Mouse (Mus musculus) B cell, adult 2 months (primary cell): ENCODE results near the gene Stk4.
"Not testable (repeated sequence)": the region's sequence is repeated elsewhere in the genome, so short reads cannot be mapped to it uniquely, and the experiment has no call there.

ENCODE experiments used
- DNase-seq, 2 experiments: peaks; one replicate each; pipeline ENCODE4 v3.0.0; 2022

Stk4 gene

DNA sequence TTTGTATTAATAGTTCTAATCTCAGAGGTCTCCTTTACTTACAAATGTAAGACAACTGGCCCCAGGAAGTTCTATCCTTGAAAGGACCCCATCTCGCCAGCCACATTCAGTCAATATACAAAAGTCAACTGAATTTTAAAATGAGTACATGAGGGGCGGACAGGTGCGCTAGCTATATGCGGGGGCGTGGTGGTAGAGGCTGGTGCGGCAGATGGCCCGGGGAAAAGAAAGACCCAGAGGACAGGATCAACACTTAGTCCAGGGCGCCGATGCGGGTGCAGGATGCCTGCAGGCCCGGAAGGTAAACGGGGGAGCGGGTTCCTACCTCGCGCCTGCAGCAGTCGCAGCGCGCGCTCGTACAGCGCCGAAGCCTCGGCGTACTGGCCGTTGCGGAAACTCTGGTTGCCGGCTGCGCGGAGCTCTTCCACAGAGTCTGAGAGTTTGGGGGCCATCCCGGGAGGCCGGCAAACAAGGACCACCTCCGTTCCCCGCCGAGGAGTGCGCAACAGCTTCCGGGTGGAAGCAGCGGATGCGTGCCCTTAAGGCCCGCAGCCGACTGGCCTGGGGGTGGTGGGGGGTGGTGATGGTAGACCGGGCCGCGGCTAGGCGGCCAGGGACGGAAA is at the start of gene Stk4:
Gene Stk4, plus strand, starts transcription at position 181 of the 623 bp plus-strand sequence.
- DNase-seq: no peak

DNA sequence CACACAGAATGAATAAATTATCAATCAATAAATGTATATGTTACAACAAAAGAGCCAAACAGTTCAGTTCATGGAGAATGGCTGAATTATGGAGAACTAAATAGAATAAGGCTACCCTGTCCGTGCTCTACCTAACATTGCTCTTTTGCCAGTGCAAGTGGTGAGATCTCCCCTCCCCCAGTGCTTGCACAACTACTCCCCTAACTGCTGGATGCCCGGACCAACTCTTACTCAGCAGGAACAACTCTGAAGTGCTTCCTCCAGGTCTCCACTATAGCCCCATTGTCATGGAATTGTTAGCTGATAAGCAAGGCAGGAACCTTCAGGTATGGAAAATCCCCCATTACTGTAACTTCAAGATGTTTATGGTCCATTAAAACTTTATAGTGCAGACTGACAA is 48.0 kb upstream of the Stk4 start:
- DNase-seq: no peak

DNA sequence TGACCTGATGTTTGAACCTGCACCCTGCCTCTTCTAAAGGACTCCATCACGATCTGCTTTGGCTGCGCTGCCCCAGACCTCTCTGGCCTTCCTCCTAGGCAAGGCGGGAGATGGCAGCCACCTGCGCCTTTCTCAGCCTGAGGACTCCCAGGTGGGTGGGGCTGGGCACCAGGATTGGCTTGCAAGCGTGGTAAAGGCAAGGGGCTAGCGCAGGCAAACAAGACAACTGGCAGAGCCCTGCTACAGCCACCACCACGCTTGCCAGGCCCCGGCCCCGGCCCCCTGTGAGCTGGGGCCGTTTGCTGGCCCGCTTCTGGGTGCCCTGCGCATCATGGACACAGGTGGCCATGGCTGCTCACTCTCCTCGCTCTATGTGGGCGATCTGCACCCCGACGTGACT is 45.0 kb upstream of the Stk4 start, which contains the start of gene Pabpc1l:
Gene Pabpc1l, plus strand, starts transcription at position 301 of the 400 bp plus-strand sequence.
- no peak for DNase-seq

DNA sequence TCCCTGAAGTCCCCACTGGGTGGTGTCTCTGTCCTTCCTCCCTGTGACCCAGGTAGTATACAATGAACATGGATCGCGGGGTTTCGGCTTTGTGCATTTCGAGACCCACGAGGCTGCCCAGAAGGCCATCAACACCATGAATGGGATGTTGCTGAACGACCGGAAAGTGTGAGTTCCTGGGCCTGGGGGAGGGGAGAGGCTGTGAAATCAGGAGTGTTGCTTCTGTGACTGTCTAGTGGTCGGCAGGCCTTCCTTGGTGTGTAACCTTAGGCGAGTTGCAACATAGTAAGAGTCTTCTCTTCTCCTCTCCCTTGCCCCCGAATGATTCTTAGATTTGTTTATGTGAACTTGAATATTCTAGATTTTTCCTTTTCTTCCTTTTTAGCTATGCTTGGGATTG is 39.0 kb upstream of the Stk4 start:
- DNase-seq: no peak

DNA sequence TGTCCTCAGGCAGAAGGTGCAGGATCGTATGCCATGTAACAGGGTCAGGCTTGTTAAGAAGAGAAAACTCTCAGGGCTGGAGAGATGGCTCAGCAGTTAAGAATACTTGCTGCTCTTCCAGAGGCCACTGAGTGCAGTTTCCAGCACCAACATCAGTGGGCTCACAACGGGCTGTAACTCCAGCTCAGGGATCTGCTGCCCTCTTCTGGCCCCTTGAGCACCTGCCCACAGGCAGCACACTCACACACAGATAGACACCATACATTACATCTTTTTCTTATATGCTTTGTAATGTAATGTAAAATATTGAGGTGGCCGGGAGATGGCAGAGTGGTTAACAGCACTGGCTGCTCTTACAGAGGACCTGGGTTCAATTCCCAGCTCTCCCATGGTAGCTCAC is 37.1 kb upstream of the Stk4 start:
- no peak for DNase-seq

DNA sequence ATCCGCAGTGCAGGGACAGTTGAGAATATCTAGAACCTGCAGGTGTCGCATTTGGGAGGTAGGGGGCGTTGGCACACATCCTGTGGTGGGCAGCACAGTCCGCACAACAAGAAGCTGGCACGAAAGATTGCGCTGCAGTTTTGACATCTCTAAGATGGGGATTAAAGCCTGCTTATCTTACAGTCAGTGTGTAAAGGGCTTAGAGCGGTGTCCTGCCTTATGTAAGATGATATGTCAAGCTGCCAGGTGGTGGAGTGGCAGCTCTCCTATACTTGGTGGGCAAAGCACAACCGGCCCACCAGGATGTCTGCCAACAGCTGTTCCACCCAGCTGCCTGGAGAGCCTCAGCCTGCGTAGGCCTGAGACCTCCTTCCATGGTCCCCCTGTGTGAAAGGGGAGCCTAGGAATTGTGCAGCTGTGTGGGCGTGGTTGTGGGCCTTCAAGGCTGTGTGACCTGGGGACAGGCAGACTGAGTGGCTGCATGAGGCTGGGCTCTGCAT is 33.6 kb upstream of the Stk4 start:
- DNase-seq: peak in 1 of 2 experiments; percentile 7

DNA sequence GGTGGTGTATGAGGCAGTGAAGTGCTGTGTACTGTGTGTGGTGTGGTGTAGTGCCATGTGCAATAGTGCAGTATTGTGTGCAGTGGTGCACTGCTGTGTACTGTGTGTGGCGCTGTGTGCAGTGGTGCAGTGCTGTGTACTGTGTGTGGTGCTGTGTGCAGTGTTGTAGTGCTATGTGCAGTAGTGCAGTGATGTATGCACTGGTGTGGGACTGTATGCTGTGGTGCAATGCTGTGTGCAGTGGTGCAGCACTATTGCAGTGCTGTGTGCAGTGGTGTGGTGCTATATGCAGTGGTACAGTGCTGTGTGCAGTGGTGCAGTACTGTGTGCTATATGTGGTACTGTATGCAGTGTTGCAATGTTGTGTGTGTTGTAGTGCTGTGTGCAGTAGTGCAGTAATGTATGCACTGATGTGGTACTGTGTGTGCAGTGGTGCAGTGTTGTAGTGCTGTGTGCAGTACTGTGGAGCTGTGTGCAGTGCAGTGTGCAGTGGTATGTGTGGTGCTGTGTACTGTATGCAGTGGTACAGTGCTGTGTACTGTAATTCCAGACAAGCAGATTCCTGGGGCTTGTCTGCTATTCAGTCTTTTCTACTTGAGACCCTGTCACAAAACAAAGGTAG is 31.6 kb upstream of the Stk4 start:
- no peak for DNase-seq

DNA sequence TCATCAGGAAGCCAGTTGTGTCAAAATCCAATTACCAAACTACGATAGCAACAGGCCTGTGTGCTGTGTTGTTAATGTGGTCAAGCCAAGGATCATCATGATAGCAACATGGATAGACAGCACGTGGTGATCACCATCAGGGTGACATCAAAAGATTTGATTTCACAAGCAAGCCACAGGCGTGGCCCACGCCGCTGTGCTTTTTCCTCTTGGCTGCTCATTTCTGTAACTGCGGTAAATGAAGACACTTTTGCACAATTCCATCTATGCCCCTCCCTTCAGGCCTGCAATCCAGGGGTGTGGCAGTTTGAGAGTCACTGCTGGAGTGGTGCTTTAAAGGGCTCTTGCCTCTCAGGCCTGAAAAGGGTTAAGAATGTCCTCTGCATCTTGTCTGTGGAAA is 29.2 kb upstream of the Stk4 start:
- no peak for DNase-seq

DNA sequence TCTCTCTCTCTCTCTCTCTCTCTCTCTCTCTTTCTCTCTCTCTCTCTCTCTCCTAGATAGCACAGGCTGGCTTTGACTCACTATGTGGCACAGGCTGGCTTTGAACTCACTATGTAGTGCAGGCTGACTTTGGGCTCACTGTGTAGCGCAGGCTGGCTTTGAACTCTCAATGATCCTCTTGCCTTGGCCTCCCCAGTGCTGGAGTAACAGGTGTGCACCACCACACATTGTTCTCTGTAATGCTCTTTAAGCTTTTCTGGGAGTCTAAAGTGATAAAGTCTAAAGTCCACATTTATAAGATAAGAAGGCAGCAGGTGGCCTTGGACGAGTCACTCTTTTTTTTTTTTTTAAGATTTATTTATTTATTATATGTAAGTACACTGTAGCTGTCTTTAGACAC is 28.6 kb upstream of the Stk4 start:
- no peak for DNase-seq

DNA sequence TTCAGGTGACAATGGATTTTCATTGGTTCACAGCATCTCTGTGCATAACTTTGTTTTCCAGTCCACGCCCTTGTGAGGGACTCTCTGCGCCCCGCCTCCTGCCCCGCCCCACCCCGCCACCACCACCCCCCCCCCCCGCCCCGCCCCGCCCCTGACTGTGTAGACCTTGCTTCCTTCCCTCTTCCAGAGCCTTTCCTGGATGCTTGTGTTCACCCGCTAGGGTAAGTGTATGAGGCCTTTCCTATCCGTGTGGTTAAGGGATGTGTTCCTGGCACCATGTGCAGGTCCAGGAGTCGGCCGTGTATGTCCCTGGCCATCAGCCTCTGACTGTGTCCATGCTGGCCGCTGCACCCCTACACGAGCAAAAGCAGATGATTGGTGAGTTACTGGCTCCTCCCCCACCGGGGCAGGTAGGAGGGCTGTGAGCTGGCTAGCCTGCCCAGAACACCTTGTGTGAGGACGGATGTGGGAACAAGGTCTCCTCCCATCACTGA is 22.9 kb upstream of the Stk4 start:
- peak; percentile 66 to 70 for DNase-seq

DNA sequence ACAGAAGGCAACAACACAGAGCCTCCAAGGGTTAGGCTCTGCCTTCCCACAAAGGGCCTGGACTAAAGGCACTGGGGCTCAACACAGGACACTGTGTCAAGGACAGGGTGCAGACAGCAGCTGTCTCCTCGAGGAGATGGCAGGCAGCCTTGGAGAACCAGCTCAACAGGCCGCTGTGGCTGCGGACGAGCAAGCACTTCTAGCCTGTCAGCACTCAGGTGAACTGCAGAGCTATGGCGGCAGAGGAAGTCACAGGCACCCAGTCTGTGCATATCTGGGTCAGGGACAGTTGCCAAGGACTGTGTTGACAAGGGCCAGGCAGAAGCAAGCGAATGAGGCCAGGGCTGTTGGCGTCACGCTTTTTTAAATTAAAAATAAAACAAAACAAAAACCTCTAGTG is 16.4 kb upstream of the Stk4 start:
- no peak for DNase-seq

DNA sequence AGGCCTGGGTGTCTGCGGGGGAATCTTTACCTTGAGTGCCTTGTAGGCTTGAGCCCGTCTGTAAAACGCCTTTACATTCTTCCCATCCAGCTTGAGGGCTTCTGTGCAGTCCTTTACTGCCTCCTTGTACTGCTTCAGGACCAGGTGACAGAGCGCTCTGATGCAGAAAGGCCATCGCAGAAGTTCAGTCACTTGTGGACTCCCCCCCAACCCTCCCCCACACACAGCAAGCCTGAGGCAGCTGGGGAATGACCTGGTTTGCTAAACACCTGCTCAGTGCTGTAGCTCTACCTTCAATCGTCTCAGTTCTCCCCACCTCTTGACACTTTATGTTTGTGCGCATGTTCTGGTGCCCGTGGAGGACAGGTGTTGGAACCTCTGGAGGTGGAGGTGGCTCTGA is 15.5 kb upstream of the Stk4 start:
- no peak for DNase-seq

DNA sequence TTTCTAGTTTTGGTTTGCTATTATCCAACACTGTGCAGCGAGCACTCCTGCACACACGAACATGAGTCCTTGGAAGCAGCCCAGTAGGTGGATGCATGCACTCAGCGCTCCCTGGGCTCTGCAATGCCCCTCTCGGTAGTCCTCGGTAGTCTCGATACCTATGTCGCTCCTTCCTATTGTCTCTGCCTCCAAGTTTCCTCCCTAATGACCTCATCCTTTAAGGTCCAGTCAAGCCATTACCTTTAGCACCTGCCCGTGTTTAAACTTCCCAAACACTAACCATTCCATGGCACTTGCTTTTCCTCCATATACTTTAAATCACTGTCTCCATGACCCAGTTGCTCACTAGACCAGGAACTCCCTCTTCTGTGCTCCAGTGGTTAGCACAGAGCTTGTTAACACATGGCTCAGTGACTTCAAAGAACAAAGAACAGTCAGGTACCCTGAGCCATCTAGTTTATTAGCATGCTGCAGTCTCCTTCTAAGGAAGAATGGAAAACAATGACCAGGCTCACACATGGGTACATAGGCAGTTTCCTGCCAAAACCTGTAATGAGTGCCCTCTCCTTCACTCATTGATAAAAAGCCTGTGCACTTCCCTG is 10.4 kb upstream of the Stk4 start:
- DNase-seq: no peak

DNA sequence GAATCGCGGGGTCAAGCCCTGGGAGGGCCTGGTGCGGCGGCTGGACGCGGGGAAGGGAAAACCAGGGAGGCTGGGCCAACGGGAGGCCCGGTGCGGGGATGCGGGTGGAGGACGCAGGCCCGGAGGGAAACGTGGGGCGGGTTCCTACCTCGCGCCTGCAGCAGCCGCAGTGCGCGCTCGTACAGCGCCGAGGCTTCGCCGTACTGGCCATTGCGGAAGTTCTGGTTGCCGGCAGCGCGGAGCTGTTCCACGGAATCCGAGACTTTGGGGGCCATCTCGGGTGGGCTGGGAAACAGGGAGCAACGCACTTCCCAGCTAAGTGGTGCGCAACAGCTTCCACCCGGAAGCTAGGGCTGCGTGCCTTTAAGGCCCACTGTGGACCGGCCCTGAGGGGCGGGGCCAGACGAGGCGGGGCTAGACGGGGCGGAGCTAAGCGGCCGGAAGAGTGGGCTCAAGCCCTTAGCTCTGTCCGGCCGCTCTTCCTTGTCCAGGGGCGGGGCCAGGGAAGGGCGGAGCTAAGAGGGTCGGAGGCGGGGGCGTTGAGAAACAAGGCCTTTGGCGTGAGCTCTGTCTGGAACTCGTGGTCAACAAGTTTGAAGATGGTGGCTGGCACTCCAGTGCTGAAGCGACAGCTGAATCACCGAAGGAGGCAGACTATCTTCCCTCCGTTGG is 779 bp downstream of the Stk4 start, which contains the start of gene Tomm34:
Gene Tomm34, minus strand, starts transcription at position 405 of the 672 bp plus-strand sequence.
- peak; percentile 90 to 91 for DNase-seq

DNA sequence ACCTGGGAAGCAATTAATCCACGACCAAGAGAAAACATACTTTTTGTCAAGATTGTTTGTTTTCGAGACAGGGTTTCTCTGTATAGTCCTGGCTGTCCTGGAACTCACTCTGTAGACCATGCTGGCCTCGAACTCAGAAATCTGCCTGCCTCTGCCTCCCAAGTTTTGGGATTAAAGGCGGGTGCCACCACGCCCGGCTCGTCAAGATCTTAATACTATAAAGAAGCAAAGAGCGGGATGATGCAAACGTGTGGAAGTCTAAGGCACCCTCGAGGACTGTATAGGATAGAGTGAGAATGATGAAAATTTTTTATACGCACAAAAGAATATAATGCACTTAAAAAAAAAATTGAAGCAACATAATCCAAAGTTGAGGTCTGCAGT is 1.3 kb downstream of the Stk4 start:
- not testable (repeated sequence) for DNase-seq

DNA sequence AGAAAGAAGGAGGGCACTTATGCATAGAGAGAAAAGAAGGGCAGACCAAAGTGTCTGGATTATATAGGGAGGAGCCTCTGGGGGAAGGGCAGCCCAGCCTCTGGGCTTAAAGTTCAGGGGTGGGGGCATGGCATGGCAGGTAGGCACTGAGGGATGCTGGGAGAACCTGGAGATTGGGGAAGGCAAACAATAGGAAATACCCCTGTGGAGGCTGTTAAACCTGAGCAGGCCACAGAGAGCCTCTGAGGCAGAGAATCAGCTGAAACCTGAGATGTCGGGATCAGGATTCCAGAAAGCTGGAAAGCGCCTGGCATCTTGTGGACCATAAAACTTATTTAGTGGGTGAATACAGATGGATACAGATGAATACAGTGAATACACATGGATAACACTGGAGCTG is 2.0 kb downstream of the Stk4 start:
- no peak for DNase-seq

DNA sequence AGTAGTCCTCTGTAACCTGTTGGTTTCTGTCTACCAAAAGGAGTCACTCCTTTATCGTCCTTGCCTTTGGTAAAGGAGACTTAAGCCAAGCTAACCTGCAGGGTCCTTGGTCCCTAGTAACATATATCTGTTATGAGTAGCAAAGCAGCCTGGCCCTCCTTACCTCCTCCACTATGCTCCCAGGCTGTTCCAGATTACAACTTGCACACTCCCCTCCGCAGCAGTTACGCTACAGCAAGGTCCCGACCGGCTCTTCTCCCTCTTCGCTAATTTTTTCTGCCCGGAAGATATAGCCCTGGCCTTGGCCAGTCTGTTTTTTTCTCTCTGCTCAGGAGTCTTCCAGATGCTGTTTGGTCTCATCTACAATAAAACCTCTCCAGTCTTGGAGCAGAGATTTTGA is 3.0 kb downstream of the Stk4 start:
- no peak for DNase-seq

DNA sequence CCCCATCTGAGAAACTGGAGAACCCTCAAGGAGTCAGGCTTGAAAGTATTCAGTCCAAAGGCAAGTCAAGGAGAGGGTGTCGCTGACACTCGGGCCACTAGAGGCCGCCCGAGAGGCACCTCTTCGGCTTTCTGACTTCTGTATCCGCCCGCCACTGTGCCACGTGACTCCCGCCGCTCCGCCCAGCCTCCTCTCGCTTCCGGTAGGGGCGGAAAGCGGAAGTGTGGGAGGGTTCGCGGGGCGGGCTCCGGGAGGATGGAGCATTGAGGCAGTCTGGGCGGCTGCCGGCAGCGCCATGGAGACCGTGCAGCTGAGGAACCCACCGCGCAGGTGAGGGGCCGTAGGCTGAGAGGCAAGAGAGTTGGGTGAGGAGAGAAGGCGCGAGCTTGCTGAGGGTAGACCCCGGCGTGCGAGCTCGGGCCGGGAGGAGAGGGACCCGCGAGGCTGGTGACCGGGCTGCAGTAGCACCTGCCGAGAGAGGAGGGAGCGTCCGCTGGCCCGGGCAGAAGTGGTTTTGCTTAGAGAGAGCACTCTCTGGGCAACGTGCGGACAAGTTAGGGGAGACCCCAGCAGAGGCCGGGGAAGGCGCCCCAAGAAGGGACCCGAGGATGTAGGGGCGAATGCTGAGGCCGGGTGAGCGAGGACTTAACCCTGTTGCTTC is 3.9 kb downstream of the Stk4 start:
- DNase-seq: peak; percentile 100

DNA sequence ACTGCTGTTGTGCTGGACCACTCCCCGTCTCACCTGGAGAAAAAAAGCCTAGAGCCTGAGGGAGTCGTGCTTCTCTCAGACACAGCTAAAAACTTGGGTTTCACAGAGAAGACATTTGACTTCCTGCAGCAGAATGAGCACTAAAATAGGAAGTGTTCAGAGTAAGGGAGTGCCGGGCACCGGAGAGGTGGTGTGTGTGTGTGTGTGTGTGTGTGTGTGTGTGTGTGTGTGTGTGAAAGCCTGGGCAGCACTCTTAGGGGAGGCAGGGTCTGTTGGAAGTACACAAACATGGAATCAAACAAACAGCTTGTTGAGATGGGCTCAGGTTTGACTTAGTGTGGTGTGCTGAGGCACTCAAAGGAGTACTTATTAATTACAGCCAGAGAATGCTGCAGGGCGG is 5.0 kb downstream of the Stk4 start:
- DNase-seq: peak; percentile 69 to 71

DNA sequence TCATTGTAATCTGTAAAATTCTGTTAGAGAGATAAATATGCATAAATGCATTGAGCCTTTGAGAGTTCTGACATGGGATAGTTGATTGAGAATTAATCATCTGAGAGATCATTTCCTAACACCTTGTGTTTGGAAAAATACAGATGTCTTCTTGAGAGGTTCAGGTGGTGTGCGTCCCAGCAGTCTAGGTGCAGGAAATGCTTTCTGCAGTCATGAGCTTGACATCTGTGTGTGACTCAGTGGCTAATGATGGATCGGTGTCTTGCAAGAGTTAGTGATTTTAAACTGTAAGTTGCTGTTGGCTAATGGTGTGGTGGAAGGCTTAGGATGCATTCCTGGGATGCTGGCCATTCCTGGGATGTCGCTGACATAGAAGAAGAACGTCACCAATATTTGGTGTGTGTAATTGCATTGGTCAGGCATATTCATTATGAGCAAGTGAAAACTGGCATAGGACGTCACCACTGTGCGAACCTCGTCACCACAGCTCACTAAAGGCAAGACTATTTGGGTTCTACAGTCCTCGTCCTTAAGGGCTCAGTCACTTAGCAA is 6.8 kb downstream of the Stk4 start:
- DNase-seq: no peak

DNA sequence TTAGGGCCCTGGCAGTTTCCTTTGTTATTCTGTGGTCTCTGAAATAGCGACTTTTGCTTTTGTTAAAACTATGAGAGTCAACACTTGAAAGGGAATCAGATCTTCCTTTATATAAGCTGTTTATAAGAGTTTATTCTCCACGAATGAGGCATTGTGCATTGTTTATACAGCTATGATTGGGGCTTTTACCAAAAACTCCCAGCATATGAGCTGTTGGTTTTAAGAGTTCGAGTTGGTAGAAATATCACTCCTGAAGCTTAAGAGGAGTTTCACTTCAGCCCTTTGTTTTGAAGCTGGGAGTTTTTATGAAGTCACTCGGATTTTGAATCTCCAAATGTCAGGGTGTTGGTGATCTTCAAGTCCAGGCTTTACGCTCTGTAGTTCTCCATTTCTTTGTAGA is 7.8 kb downstream of the Stk4 start:
- DNase-seq: no peak

DNA sequence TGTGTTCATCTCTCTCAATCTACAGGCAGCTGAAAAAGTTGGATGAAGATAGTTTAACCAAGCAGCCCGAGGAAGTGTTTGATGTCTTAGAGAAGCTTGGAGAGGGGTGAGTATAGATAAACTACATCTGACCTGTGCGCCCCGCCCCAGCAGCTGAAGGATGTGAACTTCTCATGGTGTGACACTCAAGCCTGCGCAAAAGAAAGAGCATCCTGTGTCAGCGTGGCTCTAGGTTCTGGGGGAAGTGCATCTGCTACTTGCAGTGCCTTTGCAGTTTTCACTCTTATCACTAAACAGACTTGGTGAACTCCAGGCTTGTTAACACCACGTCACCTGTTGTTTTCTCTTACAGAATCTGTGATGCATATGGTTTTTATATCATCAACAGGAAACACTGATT is 9.4 kb downstream of the Stk4 start:
- peak; percentile 55 to 61 for DNase-seq

DNA sequence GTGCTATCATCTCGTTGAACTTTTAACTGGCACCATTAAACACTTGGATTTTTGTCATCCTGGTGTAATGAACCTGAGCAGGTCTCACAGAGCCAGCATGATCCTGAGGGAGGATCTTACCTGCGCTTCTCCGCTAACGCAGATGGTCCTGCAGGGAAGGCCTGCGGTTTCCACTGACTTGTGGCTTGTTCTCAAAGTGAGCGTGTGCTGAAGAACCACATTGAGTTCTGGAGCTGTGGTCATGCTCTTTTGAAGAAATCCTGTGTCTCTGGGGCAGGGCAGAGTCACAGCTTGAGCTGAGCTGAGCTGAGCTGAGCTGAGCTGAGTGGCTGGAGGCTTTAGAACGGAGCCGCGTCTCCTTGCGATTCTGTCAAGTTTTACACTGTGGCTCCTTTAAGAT is 11.5 kb downstream of the Stk4 start:
- no peak for DNase-seq
